Mouse (Mus musculus) bone marrow macrophage, adult 2 months (primary cell): ENCODE measurements around the gene Colgalt2. TPM values are rescaled to one million over a fixed set of nuclear protein-coding genes. Genes with fewer than 3 reads are reported as not detected.

Experiments
- H3K27ac ChIP-seq: 2 replicates; pipeline ENCODE4 v1.5.1; 2012; ENCODE audit warnings: low read depth, low read length; ENCODE audit not compliant: insufficient read depth
- H3K4me1 ChIP-seq: 2 replicates; pipeline ENCODE4 v1.6.1; 2012; ENCODE audit warnings: low read length; ENCODE audit not compliant: control insufficient read depth, insufficient read depth
- H3K4me3 ChIP-seq: 2 replicates; pipeline ENCODE4 v1.5.1; 2012; ENCODE audit warnings: mild to moderate bottlenecking, low read length, moderate library complexity; ENCODE audit not compliant: insufficient read depth
- CTCF ChIP-seq: IDR thresholded peaks from 2 replicates; pipeline ENCODE4 v1.5.1; 2012; ENCODE audit warnings: low read depth, mild to moderate bottlenecking, low read length, moderate library complexity
- POLR2A ChIP-seq: IDR thresholded peaks from 2 replicates; pipeline ENCODE4 v1.6.1; 2012; ENCODE audit warnings: mild to moderate bottlenecking, low read depth, low read length, borderline replicate concordance
- polyA plus RNA-seq: library from polyadenylated mRNA; stranded (reverse); fragments of >200 nt; gene quantifications from 2 replicates; pipeline ENCODE4 v1.2.4, GENCODE M21; 2012; ENCODE audit not compliant: missing spikeins, insufficient read depth, insufficient read length

Gene Colgalt2
- polyA plus RNA-seq, 1 experiment, result not detected

- no peak overlapping the region for H3K4me3 ChIP-seq
- TF ChIP-seq POLR2A (no peak), CTCF (no peak)
- H3K27ac ChIP-seq, result no peak overlapping the region
- no peaks in the 10 kb centered on the region for H3K4me1 ChIP-seq
Observed at GRCm38 (mm10) chr1:152444630-152445029, 45.0 kb downstream of the Colgalt2 start.

GRCm38 (mm10) chr1:152445925-152446324 lies 46.3 kb downstream of the Colgalt2 start:
- Histone ChIP-seq H3K4me1 (no peaks in the 10 kb centered on the region), H3K27ac (no peak overlapping the region), H3K4me3 (no peak overlapping the region)
- no peak for TF ChIP-seq CTCF
- no peak for TF ChIP-seq POLR2A

GRCm38 (mm10) chr1:152454536-152454935 lies 54.9 kb downstream of the Colgalt2 start:
- Histone ChIP-seq H3K27ac (no peak overlapping the region), H3K4me3 (no peak overlapping the region), H3K4me1 (0 out of 2 replicates have a peak, but pooled peaks cover 2% of the 10 kb centered on the region)
- TF ChIP-seq CTCF (no peak), POLR2A (no peak)

- no peak overlapping the region for H3K4me3 ChIP-seq
- 0 out of 2 replicates have a peak, but pooled peaks cover 2% of the 10 kb centered on the region for H3K4me1 ChIP-seq
- no peak overlapping the region for H3K27ac ChIP-seq
- TF ChIP-seq CTCF (no peak), POLR2A (no peak)
Observed at GRCm38 (mm10) chr1:152455275-152456243, 55.9 kb downstream of the Colgalt2 start.

GRCm38 (mm10) chr1:152456266-152456665 lies 56.6 kb downstream of the Colgalt2 start:
- TF ChIP-seq CTCF, result no peak
- TF ChIP-seq POLR2A, result no peak
- 0 out of 2 replicates have a peak, but pooled peaks cover 2% of the 10 kb centered on the region for H3K4me1 ChIP-seq
- no peak overlapping the region for H3K4me3 ChIP-seq
- H3K27ac ChIP-seq, result no peak overlapping the region

GRCm38 (mm10) chr1:152457596-152457995 lies 58.0 kb downstream of the Colgalt2 start:
- Histone ChIP-seq H3K4me1 (peaks cover 11% of the 10 kb centered on the region; the same call in 1 of the 2 replicates), H3K4me3 (no peak overlapping the region), H3K27ac (no peak overlapping the region)
- TF ChIP-seq POLR2A (no peak), CTCF (no peak)

- H3K4me3 ChIP-seq, result no peak overlapping the region
- TF ChIP-seq POLR2A (no peak), CTCF (no peak)
- H3K4me1 ChIP-seq, result peaks cover 11% of the 10 kb centered on the region; the same call in 1 of the 2 replicates
- no peak overlapping the region for H3K27ac ChIP-seq
Observed at GRCm38 (mm10) chr1:152458996-152459395, 59.4 kb downstream of the Colgalt2 start.

GRCm38 (mm10) chr1:152460931-152461330 lies 61.3 kb downstream of the Colgalt2 start:
- Histone ChIP-seq H3K4me3 (no peak overlapping the region), H3K4me1 (peaks cover 9% of the 10 kb centered on the region; the same call in 1 of the 2 replicates), H3K27ac (no peak overlapping the region)
- TF ChIP-seq CTCF (no peak), POLR2A (no peak)

- Histone ChIP-seq H3K4me3 (no peak overlapping the region), H3K27ac (no peak overlapping the region)
- TF ChIP-seq CTCF, result no peak
- no peak for TF ChIP-seq POLR2A
Observed at GRCm38 (mm10) chr1:152461814-152462213, 62.2 kb downstream of the Colgalt2 start.

GRCm38 (mm10) chr1:152462348-152462747 lies 62.7 kb downstream of the Colgalt2 start:
- peaks cover 9% of the 10 kb centered on the region; the same call in 1 of the 2 replicates for H3K4me1 ChIP-seq
- no peak for TF ChIP-seq POLR2A
- no peak for TF ChIP-seq CTCF

More at GRCm38 (mm10) chr1:152461814-152462213, 62.2 kb downstream of the Colgalt2 start:
- H3K4me1 ChIP-seq, result peaks cover 9% of the 10 kb centered on the region; the same call in 1 of the 2 replicates

More at GRCm38 (mm10) chr1:152462348-152462747, 62.7 kb downstream of the Colgalt2 start:
- Histone ChIP-seq H3K4me3 (no peak overlapping the region), H3K27ac (no peak overlapping the region)
